ENCODE assay signal across 33 mouse cellular contexts in the genomic region with DNA sequence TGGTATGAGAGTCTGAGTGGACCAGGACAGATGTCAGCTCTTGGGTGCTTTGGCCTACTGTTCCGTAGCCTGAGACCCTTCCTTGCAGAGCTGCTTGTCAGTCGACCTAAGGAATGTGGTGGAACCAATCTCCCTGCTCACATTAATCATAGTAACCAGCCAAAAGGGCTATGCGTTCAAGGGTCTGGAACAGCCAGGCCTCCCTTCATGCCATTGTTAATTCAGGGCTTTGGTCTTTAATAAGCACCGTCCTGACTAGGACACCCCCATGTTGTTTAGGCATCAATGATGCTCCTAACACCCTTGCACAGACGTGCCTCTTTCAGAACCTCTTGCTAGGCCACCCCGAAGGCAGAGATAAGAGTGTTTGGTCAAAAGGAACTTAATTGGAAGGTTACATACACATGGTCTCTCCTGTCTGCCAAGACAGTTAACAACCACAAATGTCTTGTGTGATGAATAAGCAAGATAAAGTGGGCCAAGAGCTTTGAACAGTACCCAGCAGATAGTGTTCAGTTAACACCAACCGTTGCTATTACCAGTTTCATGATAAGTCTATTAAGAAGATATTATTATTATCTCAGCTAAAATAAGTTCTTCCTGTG.
DNase-seq lines count a peak whose midpoint lies in the region; ATAC-seq and TF ChIP-seq lines count a peak whose summit lies in the region.
"Had no signal": no experiment of that assay in that cellular context is flagged by ENCODE, and none has a peak within 500 bp of the region (broad histone marks: within the 10 kb centered on the region; RNA-seq: fewer than 3 reads in every experiment).

No protein-coding gene starts in this region.

- TF ChIP-seq EP300 in liver, postnatal 0 days (IDR thresholded peaks at IDR 0.05; ENCODE audit: low read depth): peak; percentile 92

- peak; percentile 72 for DNase-seq in 416B (ENCODE audit: low read depth)
- peak; percentile 70 for DNase-seq in MEL-GATA-1-ER (ENCODE audit: extremely low read depth, low read depth)
- DNase-seq in liver, postnatal 0 days: no peak
- no peak for DNase-seq in adrenal gland, adult 2 months
- DNase-seq in right cerebral cortex, postnatal 10 days (ENCODE audit: low spot score in 2 of 2): no peak
- DNase-seq in ovary, postnatal 14 days (ENCODE audit: low spot score): no peak
- DNase-seq: adrenal gland, postnatal 14 days; cerebellum, adult 2 months; cerebellum, postnatal 14 days; forebrain, postnatal 0 days; gastrocnemius, postnatal 14 days; heart, postnatal 36 days; kidney, adult 2 months; kidney, postnatal 36 days; lung, embryonic 14.5 days; lung, postnatal 14 days; right cerebral cortex, postnatal 14 days; thymus, adult 18-20 months; thymus, postnatal 36 days had no signal

- 39% methylated on average over 7 of the region's 7 CpGs for WGBS in liver, embryonic 12.5 days (ENCODE audit: insufficient replicate concordance)
- WGBS in liver, postnatal 0 days (ENCODE audit: insufficient replicate concordance): 50% methylated on average over 7 of the region's 7 CpGs

- ATAC-seq in liver, embryonic 12.5 days: peak; percentile 82
- peak; percentile 68 for ATAC-seq in liver, postnatal 0 days
- ATAC-seq: CD4-positive, CD25-positive, alpha-beta regulatory T cell, adult 4 months; forebrain, postnatal 0 days; hindbrain, postnatal 0 days; intestine, embryonic 15.5 days had no signal

- H3K9ac ChIP-seq in liver, embryonic 12.5 days: no peak overlapping the region
- H3K9ac ChIP-seq in liver, postnatal 0 days (replicated peaks): no peak overlapping the region
- H3K9ac ChIP-seq: embryonic facial prominence, embryonic 15.5 days; forebrain, embryonic 12.5 days; forebrain, postnatal 0 days; hindbrain, embryonic 12.5 days; intestine, embryonic 15.5 days; limb, embryonic 13.5 days; lung, embryonic 14.5 days; neural tube, embryonic 12.5 days had no signal

- no peaks in the 10 kb centered on the region for H3K9me3 ChIP-seq in liver, embryonic 12.5 days (replicated peaks)
- H3K9me3 ChIP-seq in liver, postnatal 0 days (ENCODE audit: low read length): no peaks in the 10 kb centered on the region
- H3K9me3 ChIP-seq: embryonic facial prominence, embryonic 10.5 days; embryonic facial prominence, embryonic 15.5 days; forebrain, embryonic 12.5 days; hindbrain, embryonic 12.5 days; intestine, embryonic 15.5 days; limb, embryonic 13.5 days; neural tube, embryonic 12.5 days had no signal

- no peak overlapping the region for H3K4me3 ChIP-seq in liver, embryonic 12.5 days
- H3K4me3 ChIP-seq in liver, postnatal 0 days (ENCODE audit: low read depth, low read length): no peak overlapping the region
- H3K4me3 ChIP-seq: embryonic facial prominence, embryonic 10.5 days; embryonic facial prominence, embryonic 15.5 days; forebrain, embryonic 12.5 days; hindbrain, embryonic 12.5 days; intestine, embryonic 15.5 days; layer of hippocampus, adult 2 months; limb, embryonic 13.5 days; myocyte; neural tube, embryonic 12.5 days had no signal

- peak overlapping the region; percentile 25; the same call in 1 of the 2 replicates for H3K27ac ChIP-seq in liver, embryonic 12.5 days
- no peak overlapping the region for H3K27ac ChIP-seq in liver, postnatal 0 days (ENCODE audit: low read depth)
- H3K27ac ChIP-seq: embryonic facial prominence, embryonic 10.5 days; embryonic facial prominence, embryonic 15.5 days; forebrain, embryonic 12.5 days; hindbrain, embryonic 12.5 days; hindbrain, postnatal 0 days; intestine, embryonic 15.5 days; layer of hippocampus, adult 2 months; limb, embryonic 13.5 days; neural tube, embryonic 12.5 days had no signal

- no peaks in the 10 kb centered on the region for H3K27me3 ChIP-seq in liver, embryonic 12.5 days (replicated peaks)
- H3K27me3 ChIP-seq in liver, postnatal 0 days (ENCODE audit: insufficient read depth, low read length): no peaks in the 10 kb centered on the region
- H3K27me3 ChIP-seq: embryonic facial prominence, embryonic 15.5 days; hindbrain, embryonic 12.5 days; intestine, embryonic 15.5 days; limb, embryonic 13.5 days; neural tube, embryonic 12.5 days had no signal

- H3K36me3 ChIP-seq in liver, embryonic 12.5 days: no peaks in the 10 kb centered on the region
- H3K36me3 ChIP-seq in liver, postnatal 0 days (replicated peaks; ENCODE audit: insufficient read depth, low read length): no peaks in the 10 kb centered on the region
- H3K36me3 ChIP-seq: embryonic facial prominence, embryonic 10.5 days; embryonic facial prominence, embryonic 15.5 days; forebrain, embryonic 12.5 days; hindbrain, embryonic 12.5 days; intestine, embryonic 15.5 days; limb, embryonic 13.5 days; neural tube, embryonic 12.5 days had no signal

- no peak for TF ChIP-seq CTCF in liver, postnatal 0 days (IDR thresholded peaks at IDR 0.05; ENCODE audit: low read depth)

- H3K4me2 ChIP-seq in liver, embryonic 12.5 days: no peak overlapping the region
- no peak overlapping the region for H3K4me2 ChIP-seq in liver, postnatal 0 days (ENCODE audit: low read depth, low read length)
- H3K4me2 ChIP-seq: embryonic facial prominence, embryonic 15.5 days; forebrain, embryonic 12.5 days; heart, embryonic 11.5 days; hindbrain, embryonic 12.5 days; intestine, embryonic 15.5 days; limb, embryonic 13.5 days; lung, embryonic 14.5 days; midbrain, embryonic 11.5 days; neural tube, embryonic 12.5 days had no signal

- peaks cover 21% of the 10 kb centered on the region for H3K4me1 ChIP-seq in liver, embryonic 12.5 days
- no peaks in the 10 kb centered on the region for H3K4me1 ChIP-seq in liver, postnatal 0 days (ENCODE audit: insufficient read depth)
- H3K4me1 ChIP-seq: embryonic facial prominence, embryonic 15.5 days; intestine, embryonic 15.5 days had no signal

Comparison
In these comparisons a context has a peak if more than half of its experiments do, and no peak if none do; other contexts are left out.
1. DNase-seq: peak in 416B (single experiment) and MEL-GATA-1-ER (single experiment); none in liver, postnatal 0 days (single experiment), adrenal gland, adult 2 months (single experiment), right cerebral cortex, postnatal 10 days (0 of 2) and ovary, postnatal 14 days (single experiment).